Mouse (Mus musculus): ENCODE measurements around the gene Zfp12.

GRCm38 (mm10) chr5:143284762-143285161 lies 49.8 kb downstream of the Zfp12 start:
- peak; percentile 43 for TF ChIP-seq CTCF (IDR thresholded peaks at IDR 0.05; ENCODE audit: low read depth, low read length)
- no peak for TF ChIP-seq POLR2A (IDR thresholded peaks at IDR 0.05; ENCODE audit: extremely low read depth, insufficient read depth, low read length)

Measured in liver, adult 2 months (tissue).